Mouse (Mus musculus) bone marrow macrophage, adult 2 months (primary cell): Measurements from ENCODE around the gene Pkp1.

Source experiments
- CTCF ChIP-seq: IDR thresholded peaks from 2 replicates; pipeline ENCODE4 v1.5.1; 2012; ENCODE audit warnings: low read depth, mild to moderate bottlenecking, low read length, moderate library complexity
- POLR2A ChIP-seq: IDR thresholded peaks from 2 replicates; pipeline ENCODE4 v1.6.1; 2012; ENCODE audit warnings: mild to moderate bottlenecking, low read depth, low read length, borderline replicate concordance

GRCm38 (mm10) chr1:135844481-135844880, 74.5 kb downstream of the Pkp1 start:
- TF ChIP-seq CTCF, result no peak
- no peak for TF ChIP-seq POLR2A
